Mouse (Mus musculus): ENCODE data around the gene Copz2.

- TF ChIP-seq CTCF (conservative IDR thresholded peaks at IDR 0.05; ENCODE audit: low read length) (no peak), POU5F1 (IDR thresholded peaks at IDR 0.05; ENCODE audit: borderline replicate concordance, low read length) (no peak)
Measured at GRCm38 (mm10) chr11:96838341-96838740, 11.3 kb upstream of the Copz2 start.

Measured in E14TG2a.4 (cell line).